Mouse (Mus musculus): ENCODE measurements around the gene Fbxo6.
"Not testable (repeated sequence)": the region's sequence is repeated elsewhere in the genome, so short reads cannot be mapped to it uniquely, and the experiment has no call there.

The Fbxo6 gene

DNA sequence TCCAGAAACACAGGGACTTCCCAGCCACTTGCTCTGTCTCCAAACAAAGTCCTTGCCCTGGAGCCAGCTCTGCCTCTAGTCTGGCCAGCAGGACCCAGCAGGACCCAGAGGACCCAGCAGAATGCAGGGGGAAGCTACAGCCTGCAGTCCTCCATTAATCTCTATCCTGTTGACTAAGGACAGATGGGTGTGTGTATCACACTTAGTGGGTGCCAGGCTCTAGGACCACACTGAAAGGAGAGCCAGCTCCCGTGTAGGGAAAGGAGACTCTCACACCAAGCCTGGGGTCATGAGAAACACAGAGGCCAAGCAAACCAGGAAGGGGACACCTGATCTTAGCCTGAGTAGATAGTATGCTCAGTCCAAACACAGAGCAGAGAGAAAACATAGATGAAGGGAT is 23.7 kb downstream of the Fbxo6 start:
- no peak for DNase-seq (ENCODE audit: low spot score)

GRCm38 (mm10) chr4:148122694-148123066 is 29.3 kb downstream of the Fbxo6 start:
- no peak for DNase-seq (ENCODE audit: low spot score)

DNA sequence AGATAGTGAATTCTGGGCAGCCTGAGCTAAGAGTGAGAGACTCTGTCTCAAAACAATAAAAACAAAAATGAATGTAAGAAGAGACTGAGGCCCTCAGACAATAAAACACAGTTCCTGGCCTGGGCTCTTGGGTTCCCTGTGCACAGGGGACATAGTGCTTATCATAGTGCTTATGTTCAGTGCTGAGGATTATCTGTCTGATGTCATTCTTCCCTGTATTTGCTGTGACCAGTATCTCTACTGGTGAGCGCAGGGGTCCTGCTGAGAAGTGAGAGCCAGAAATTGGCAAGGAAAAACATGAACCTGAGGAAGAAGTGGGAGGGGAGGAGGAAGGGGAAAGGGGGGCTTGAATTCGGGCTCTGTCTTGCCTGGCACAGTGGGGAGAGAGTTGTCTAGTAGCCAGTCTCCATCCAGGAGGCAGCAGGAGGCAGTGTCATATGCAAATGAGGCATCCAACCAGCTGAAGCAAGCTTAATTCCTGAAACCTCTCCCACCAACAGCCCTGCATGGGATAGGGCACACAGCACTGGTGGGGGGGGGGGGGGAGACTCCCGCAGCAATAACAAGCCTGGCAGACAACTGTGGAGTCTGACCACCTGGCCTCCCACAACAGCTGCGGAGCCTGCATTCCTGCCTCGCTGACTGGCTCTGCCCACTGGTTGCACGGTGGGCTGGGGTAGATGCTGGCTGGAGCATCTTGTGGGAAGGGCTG is 29.8 kb downstream of the Fbxo6 start:
- DNase-seq (ENCODE audit: low spot score) = no peak

DNA sequence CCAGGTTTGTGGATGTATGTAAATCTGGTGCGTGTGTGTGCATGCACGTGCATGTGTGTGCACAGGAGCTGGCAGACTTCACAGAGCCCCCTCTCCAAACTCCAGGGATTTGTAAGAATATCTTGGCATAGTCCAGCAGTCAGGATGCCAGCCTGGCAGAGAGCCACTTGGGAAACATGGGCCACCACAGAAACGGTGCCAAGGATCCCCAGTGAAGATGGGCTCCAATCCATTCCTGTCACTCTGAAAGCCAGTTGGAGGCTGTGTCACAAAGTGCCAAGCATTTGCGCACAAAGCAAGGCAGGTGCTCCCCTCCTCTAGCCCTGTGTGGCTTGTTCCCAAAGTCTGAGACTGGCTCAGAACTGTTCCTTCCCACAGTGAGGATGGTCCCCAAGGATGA is 30.6 kb downstream of the Fbxo6 start:
- DNase-seq (ENCODE audit: low spot score) = no peak

DNA sequence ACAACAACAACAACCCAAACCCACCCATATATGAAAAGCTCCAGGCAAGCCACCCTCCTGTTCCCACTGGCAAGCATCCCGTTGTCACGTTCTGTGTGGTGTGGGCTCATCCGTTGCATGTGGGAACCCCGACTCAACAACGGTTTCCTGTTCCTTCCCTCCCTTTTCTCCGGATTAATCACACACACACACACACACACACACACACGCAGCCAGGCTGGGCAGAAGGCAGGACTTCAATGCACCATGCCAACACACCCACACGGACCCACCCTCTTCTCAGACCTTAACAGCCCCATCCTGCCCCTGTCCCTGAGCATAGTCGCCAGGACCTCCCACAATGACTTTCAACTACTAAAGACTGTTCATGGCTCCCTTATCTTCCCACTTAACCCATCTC is 31.4 kb downstream of the Fbxo6 start:
- no peak for DNase-seq (ENCODE audit: low spot score)

- not testable (repeated sequence) for DNase-seq (ENCODE audit: low spot score)
These were observed 32.4 kb downstream of the Fbxo6 start for GRCm38 (mm10) chr4:148119578-148119977.

- DNase-seq (ENCODE audit: low spot score) = no peak
These were observed 34.5 kb downstream of the Fbxo6 start for GRCm38 (mm10) chr4:148117392-148117791.

- no peak for DNase-seq (ENCODE audit: low spot score)
These were observed 35.3 kb downstream of the Fbxo6 start for GRCm38 (mm10) chr4:148116657-148117056.

GRCm38 (mm10) chr4:148115467-148115866 is 36.5 kb downstream of the Fbxo6 start:
- DNase-seq (ENCODE audit: low spot score) = no peak

DNA sequence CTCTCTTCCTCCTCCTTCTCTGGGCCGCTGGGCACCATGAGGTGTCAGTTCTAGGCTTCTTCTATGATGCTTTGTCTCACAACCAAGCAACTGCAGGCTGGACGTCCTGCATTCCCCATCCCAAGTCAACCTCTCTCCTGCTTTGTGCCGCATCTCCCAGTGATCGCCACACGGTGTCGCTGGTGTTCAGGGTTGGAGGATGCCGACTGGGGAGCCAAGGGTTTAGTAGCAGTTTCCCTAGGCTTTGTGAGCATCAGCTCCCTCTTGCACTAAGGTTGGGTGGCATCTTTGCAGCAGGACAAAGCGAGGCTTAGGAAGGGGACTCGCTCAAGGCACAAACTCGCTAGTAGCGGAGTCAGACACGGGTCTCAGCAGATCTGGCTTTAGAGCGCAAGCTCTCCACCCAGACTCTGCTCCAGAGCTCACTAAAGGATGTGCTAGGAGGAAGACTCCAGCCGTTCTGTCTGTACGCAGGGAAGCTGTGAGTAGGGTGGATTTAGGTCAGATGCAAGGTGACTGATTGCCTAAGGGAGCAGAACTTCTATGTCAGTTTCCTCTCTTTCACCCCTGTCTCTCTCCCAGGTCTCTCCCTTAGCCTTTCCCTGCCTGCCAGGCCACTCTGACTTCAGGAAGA is 37.1 kb downstream of the Fbxo6 start:
- DNase-seq (ENCODE audit: low spot score) = peak; percentile 63

GRCm38 (mm10) chr4:148112519-148112918 is 39.4 kb downstream of the Fbxo6 start:
- no peak for DNase-seq (ENCODE audit: low spot score)

DNA sequence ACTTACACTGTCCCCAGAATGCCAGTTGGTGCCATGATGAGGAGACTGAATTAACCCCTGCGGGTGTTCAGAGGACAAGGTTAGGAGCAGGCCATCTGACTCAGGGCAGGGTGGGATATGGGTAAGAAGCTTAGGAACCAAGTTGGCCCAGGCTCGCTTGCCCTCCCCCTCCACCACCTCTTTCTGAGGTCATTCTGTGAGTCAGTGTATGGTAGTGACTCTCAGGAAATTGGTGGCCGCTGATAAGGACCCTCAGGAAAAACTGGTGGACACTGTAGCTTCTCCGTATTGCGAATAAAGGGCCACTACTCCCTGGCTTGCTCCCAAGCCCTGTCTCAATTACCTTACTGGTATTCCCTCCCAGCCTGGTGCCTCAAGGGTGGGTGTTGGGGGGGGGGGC is 42.7 kb downstream of the Fbxo6 start:
- DNase-seq (ENCODE audit: low spot score) = no peak

GRCm38 (mm10) chr4:148108565-148109100 is 43.3 kb downstream of the Fbxo6 start:
- DNase-seq (ENCODE audit: low spot score) = no peak

DNA sequence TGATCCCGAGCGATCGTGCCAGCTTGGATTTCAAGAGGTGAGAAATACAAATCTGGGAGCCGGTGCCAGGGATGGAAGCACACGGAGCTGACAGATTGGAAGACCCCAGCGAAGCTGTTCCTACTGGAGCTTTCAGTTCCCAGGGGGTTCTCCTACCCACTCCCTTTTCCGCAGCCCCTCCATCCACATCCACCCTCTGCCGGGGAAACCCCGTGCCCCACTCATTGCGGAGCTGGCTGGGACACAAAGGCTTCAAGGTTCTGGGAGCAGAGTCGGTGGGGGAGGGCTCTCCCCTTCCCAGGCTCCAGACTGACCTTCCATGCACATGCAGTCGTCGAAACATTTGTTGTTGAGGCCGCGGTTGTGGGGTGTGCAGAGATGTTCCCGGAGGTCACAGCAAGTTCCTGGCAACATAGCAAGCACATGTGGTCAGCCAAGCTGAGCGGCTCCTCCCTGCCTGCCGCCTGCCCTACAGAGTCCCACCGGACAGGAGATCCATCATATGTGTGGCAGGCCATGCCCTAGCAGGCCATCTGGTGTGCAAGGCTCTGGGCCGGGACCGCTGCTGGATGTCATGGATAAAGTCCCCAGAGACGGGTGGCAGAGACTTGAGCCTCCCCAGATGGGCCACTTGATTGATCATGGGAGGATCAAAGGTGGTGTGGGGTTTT is 44.2 kb downstream of the Fbxo6 start:
- DNase-seq (ENCODE audit: low spot score) = no peak

DNA sequence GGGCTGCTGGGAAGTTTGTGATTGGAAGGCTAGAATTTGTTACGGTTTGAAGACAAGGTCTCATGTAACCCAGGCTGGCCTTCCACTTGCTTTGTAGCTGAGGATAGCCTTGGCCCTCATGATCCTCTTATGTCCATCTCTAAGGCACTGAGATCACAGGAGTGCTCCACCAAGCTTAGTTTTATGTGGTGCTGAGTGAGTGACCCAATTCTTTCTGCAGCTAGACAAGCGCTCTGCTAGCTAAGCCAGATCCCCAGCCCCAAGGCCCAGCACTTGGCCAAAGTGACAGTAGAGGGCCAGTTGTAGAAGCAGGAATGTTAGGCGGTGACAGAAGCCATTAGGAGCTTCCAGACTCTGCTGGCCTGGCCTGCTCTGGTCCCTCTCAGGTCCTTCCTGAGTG is 47.8 kb downstream of the Fbxo6 start:
- no peak for DNase-seq (ENCODE audit: low spot score)

- DNase-seq (ENCODE audit: low spot score) = no peak
These were observed 50.0 kb downstream of the Fbxo6 start for GRCm38 (mm10) chr4:148101801-148102527.

- no peak for DNase-seq (ENCODE audit: low spot score)
These were observed 53.3 kb downstream of the Fbxo6 start for GRCm38 (mm10) chr4:148098666-148099065.

DNA sequence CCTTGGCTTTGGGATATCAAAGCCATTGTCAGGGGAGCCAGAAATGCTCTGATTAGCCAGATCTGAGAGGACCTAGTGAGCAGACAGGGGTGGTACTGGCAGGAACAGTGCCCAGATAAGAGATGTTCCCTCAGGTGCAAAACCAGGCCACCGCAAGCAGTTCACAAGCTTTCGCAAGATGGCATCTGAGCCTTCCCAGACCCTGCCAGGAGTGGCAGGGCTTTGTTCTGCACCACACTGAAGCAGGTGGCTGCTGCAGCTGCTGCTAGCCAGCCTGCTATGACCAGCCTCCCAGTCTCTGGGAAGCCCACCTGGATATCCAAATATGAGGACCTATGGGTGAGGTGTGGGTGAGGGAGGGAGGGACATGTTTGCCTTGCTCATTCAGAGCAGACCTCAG is 54.0 kb downstream of the Fbxo6 start:
- DNase-seq (ENCODE audit: low spot score) = no peak
